Mouse (Mus musculus) hindbrain, embryonic 16.5 days (tissue): ENCODE results near the gene Dirc2. TPM values are rescaled to one million over a fixed set of nuclear protein-coding genes. Genes with fewer than 3 reads are reported as not detected.
A peak's percentile ranks its signal among the peaks of the same experiment; 100 is the strongest.

Experiments
- ATAC-seq: fragments of 200-750 bp; cut with Nextera tagmentation; 2 replicates; pipeline ENCODE4 v1.8.0; 2017; ENCODE audit warnings: moderate TSS enrichment, moderate library complexity
- H3K27ac ChIP-seq: fragments of 300-500 bp; sonication (generic); 2 replicates; pipeline ENCODE4 v1.5.1; 2014; ENCODE audit warnings: low read depth, mild to moderate bottlenecking, control low read depth, low read length, moderate library complexity
- H3K27me3 ChIP-seq: fragments of 300-500 bp; sonication (generic); replicated peaks from 2 replicates; pipeline ENCODE4 v1.6.1; 2014; ENCODE audit warnings: low read length; ENCODE audit not compliant: control insufficient read depth, insufficient read depth
- H3K36me3 ChIP-seq: fragments of 300-500 bp; sonication (generic); 2 replicates; pipeline ENCODE4 v1.6.1; 2014; ENCODE audit warnings: mild to moderate bottlenecking, low read length, moderate library complexity, mixed read lengths; ENCODE audit not compliant: control insufficient read depth, insufficient read depth
- H3K4me1 ChIP-seq: fragments of 300-500 bp; sonication (generic); 2 replicates; pipeline ENCODE4 v1.6.1; 2014; ENCODE audit warnings: low read depth, low read length; ENCODE audit not compliant: control insufficient read depth, insufficient read depth
- H3K4me2 ChIP-seq: fragments of 300-500 bp; sonication (generic); 2 replicates; pipeline ENCODE4 v1.6.1; 2014; ENCODE audit warnings: mild to moderate bottlenecking, low read length, control low read depth, moderate library complexity
- H3K4me3 ChIP-seq: fragments of 300-500 bp; sonication (generic); 2 replicates; pipeline ENCODE4 v1.5.1; 2014; ENCODE audit warnings: mild to moderate bottlenecking, low read length, control low read depth, moderate library complexity
- H3K9ac ChIP-seq: fragments of 300-500 bp; sonication (generic); 2 replicates; pipeline ENCODE4 v1.6.1; 2014; ENCODE audit warnings: low read depth, mild to moderate bottlenecking, control low read depth, low read length, moderate library complexity
- H3K9me3 ChIP-seq: fragments of 300-500 bp; sonication (generic); 2 replicates; pipeline ENCODE4 v1.6.1; 2014; ENCODE audit warnings: mild to moderate bottlenecking, low read length, moderate library complexity; ENCODE audit not compliant: control insufficient read depth
- WGBS: fragments of 180-500 bp; shearing (Covaris S2); extraction: QIAGEN DNeasy Blood & Tissue Kit; methylation state at CpG from one replicate; pipeline ENCODE4 v1.1.7; 2014; 5-methylcytosine and 5-hydroxymethylcytosine counted together
- polyA plus RNA-seq: library from polyadenylated mRNA; unstranded; fragments of >200 nt; fragmentation: Nextera tagmentation; extraction: Ambion mirVana; gene quantifications from 2 replicates; pipeline ENCODE4 v1.2.1, GENCODE M21; 2015

Dirc2 gene
- 31.9 and 34.1 TPM in 2 replicates for polyA plus RNA-seq

DNA sequence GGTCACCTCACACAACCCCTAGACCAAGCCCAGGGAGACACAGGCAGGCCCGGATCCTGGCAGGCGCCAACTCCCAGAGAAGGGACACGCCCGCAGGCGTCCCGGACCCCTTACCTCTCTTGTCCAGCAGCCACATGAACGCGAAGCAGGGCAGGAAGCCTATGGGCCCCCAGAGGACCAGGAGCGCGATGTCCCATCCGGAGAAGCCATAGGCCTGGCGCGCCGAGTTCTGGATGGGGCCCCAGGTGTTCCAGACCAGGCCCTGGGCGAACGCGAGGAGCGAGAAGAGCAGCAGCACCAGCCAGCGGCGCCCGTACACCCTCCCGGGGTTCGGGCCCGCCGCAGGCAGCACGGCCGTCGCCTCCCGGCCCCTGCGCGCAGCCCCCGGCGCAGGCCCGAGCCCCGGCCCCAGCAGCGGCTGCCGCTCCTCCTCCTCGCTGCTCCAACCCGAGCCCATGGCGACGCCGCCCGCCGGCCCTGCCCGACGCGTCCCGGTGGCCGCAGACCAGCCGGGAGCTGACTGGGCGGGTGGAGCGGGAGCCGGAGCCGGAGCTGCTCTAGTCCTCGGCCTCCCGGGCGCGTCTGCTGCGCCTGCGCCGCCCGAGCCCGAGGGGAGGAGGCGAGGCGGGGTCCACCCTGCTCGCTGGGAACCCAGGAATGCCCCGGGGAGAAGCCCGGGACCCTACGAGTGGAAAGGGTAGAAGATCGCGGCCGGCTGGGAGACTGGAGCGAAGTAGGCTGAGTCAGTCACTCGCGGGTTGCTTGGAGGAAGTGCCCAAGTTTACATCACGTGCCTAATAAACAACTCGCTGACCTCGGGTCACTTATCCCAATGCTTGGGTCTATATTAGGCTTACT lies at the start of gene Dirc2:
Gene Dirc2, minus strand, starts transcription at position 572 of the 858 bp plus-strand sequence.
- Histone ChIP-seq H3K27ac (peak within 1 kb of the TSS; percentile 76), H3K4me3 (peak within 1 kb of the TSS; percentile 85), H3K27me3 (no peaks in the 10 kb centered on the region), H3K9ac (peak within 1 kb of the TSS; percentile 93), H3K36me3 (no peaks in the 10 kb centered on the region), H3K4me1 (peaks cover 23% of the 10 kb centered on the region), H3K4me2 (peak within 1 kb of the TSS; percentile 94), H3K9me3 (no peaks in the 10 kb centered on the region)
- peak; percentile 87 for ATAC-seq
- WGBS = 0% methylated on average over 52 of the region's 78 CpGs

DNA sequence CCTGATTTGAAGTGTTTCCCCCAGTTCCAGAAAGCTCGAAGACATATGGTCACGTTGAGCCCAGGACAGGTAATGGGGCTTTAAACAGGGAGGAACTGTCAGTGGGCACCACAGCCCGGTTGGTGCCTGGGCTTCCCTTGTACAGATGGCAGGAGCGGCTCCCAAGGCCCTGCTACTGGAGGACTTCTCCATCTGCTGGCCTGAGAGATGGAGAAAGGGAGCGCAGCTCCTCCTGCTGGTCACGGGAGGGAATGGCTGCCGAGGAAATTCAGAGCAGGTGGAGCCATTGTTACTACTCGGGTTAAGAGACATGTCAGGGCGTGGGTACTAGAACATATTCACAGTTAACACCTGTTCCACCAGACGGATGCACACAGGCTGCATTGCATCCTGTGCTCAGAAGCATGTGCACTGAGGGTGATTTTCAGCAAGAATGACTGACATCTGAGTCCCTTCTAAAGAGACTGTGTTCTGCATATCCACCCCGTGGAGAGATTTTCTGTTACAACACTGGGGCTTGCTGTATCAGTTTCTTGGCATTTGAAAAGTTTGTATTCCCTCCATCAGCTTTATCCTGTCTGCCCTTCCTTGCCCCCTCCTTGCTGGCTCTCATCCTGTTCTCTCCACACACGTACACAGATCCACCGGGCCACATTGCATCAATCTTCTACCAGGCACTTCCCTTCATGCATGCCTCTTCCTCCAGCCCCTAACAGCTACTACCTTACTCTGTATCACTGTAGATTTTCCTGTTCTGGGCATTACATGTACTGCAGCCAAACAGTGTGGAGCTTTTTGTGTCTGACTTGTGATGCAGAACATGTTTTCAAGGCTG lies 48.3 kb upstream of the Dirc2 start:
- H3K4me2 ChIP-seq = no peak overlapping the region
- 35% methylated on average over 13 of the region's 13 CpGs for WGBS
- no peaks in the 10 kb centered on the region for H3K4me1 ChIP-seq
- no peak overlapping the region for H3K27ac ChIP-seq
- no peak overlapping the region for H3K4me3 ChIP-seq
- H3K9me3 ChIP-seq = no peaks in the 10 kb centered on the region
- H3K36me3 ChIP-seq = no peaks in the 10 kb centered on the region
- H3K27me3 ChIP-seq = no peaks in the 10 kb centered on the region
- H3K9ac ChIP-seq = no peak overlapping the region
- peak; percentile 90 for ATAC-seq

DNA sequence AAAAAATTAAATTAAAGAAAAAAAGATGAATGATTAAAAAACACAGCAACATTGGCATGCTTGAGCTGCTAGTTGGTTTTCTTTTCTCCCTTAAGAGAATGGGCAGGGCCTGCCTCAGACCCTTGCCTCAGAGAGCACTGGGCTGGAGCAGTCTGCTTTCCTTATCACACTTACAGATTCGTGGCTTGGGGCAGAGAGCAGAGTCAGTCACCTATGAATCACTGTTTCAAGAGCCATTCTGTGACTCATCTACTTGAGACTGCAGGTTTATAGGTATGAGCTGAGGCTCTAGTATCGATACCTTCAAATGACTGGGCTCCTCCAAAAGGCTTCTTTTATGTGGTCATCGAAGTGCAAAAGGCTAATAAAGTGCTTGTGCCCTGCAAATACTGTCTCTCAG lies 44.0 kb upstream of the Dirc2 start:
- no peaks in the 10 kb centered on the region for H3K9me3 ChIP-seq
- H3K36me3 ChIP-seq = no peaks in the 10 kb centered on the region
- 83% methylated on average over 3 of the region's 3 CpGs for WGBS
- H3K9ac ChIP-seq = no peak overlapping the region
- no peak for ATAC-seq
- no peak overlapping the region for H3K27ac ChIP-seq
- H3K27me3 ChIP-seq = no peaks in the 10 kb centered on the region
- no peak overlapping the region for H3K4me2 ChIP-seq
- H3K4me1 ChIP-seq = no peaks in the 10 kb centered on the region
- H3K4me3 ChIP-seq = no peak overlapping the region

DNA sequence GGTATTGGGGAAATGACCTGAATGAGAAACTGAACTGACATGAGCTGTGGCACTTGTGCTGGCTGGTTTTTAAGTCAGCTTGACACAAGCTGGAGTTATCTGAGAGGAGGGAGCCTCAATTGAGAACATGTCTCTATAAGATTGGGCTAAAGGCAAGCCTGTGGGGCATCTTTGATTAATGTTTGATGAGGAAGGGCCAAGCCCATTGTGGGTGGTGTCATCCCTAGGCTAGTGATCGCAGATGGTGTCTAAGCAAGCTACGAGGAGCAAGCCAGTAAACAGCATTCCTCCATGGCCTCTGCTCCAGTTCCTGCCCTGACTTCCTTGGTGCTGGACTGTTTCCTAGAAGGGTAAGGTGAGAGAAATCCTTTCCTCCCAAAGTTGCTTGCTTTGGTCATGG lies 39.7 kb upstream of the Dirc2 start:
- Histone ChIP-seq H3K9me3 (no peaks in the 10 kb centered on the region), H3K4me2 (no peak overlapping the region), H3K27me3 (no peaks in the 10 kb centered on the region), H3K27ac (no peak overlapping the region), H3K36me3 (no peaks in the 10 kb centered on the region), H3K9ac (no peak overlapping the region), H3K4me1 (no peaks in the 10 kb centered on the region), H3K4me3 (no peak overlapping the region)
- ATAC-seq = no peak
- WGBS = 100% methylated on average over 2 of the region's 2 CpGs

DNA sequence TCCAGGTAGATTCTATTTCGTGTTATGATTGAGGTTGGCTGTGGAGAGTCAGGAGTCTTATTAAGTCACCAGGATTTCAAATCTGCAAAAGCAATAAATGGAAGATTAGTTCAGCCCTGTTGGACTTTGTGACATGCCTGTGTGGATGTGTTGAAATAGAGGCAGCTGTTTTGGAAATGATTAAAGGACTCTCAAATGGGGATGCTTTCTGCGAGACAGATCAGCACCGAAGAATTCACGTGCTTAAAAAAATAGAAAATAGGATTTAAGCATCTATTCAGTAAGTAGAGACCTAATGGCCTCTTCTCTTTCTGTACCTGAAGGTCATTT lies 38.5 kb upstream of the Dirc2 start:
- ATAC-seq = no peak
- Histone ChIP-seq H3K9ac (no peak overlapping the region), H3K4me3 (no peak overlapping the region), H3K4me1 (no peaks in the 10 kb centered on the region), H3K36me3 (no peaks in the 10 kb centered on the region), H3K27me3 (no peaks in the 10 kb centered on the region), H3K9me3 (no peaks in the 10 kb centered on the region), H3K4me2 (no peak overlapping the region), H3K27ac (no peak overlapping the region)
- 80% methylated on average over 4 of the region's 4 CpGs for WGBS

DNA sequence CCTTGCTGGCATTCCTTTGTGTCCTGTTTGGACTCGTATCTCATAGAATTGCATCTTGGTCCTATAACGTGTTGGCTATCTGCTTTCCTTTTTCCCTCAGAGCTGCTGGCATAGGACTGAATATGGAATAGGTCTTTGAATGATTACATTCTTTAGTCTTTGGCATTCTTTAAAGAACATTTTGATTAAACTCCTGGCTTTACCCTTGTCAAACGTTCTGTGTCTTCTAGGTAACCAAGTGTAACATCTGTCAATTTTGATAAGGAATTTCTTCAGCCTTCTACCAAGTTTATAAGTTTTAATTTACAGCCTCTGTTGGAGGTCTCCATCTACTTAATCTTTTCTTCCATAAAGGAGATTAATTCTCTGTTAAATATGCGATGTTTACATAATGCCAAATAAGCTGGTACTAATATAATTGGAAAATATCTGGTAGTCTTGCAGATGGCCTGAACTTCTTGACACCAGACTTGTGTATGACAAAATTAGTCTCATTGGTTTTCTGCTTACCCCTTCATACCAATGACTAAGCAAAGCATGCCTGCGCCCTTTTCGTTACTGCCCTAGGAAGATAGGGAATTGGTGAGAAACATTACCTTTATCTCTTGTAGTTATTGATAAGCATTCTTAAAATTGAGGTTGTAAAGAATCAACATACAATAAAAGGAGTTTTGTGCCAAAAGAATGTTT lies 38.0 kb upstream of the Dirc2 start:
- no peaks in the 10 kb centered on the region for H3K4me1 ChIP-seq
- H3K4me2 ChIP-seq = no peak overlapping the region
- H3K9ac ChIP-seq = no peak overlapping the region
- ATAC-seq = no peak
- no peaks in the 10 kb centered on the region for H3K9me3 ChIP-seq
- H3K27me3 ChIP-seq = no peaks in the 10 kb centered on the region
- no peak overlapping the region for H3K27ac ChIP-seq
- H3K36me3 ChIP-seq = no peaks in the 10 kb centered on the region
- WGBS = 80% methylated on average over 6 of the region's 6 CpGs
- no peak overlapping the region for H3K4me3 ChIP-seq

DNA sequence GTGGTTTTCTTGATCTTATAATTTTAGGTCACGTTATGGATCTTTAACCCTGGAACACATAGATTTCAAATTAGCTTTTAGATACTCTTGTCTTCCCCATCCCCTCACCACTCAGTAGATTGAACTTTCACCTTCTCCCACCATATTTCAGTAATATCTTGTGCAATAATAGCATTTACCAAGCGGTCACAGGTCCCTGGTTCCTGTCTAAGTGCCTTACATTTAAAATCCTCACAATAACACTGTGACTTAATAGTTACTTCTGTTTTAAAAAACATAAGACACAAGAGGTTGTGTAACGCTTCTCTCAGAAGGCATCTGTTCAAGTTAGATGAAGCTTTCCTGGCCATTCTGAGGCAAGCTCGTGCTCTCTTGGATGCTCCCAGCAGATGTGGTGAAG lies 34.6 kb upstream of the Dirc2 start:
- H3K36me3 ChIP-seq = peaks cover 3% of the 10 kb centered on the region; the same call in 1 of the 2 replicates
- no peak overlapping the region for H3K4me2 ChIP-seq
- no peaks in the 10 kb centered on the region for H3K4me1 ChIP-seq
- no peak for ATAC-seq
- 93% methylated on average over 4 of the region's 4 CpGs for WGBS
- peaks cover 10% of the 10 kb centered on the region; the same call in 1 of the 2 replicates for H3K9me3 ChIP-seq
- no peak overlapping the region for H3K27ac ChIP-seq
- H3K9ac ChIP-seq = no peak overlapping the region
- no peaks in the 10 kb centered on the region for H3K27me3 ChIP-seq
- no peak overlapping the region for H3K4me3 ChIP-seq

DNA sequence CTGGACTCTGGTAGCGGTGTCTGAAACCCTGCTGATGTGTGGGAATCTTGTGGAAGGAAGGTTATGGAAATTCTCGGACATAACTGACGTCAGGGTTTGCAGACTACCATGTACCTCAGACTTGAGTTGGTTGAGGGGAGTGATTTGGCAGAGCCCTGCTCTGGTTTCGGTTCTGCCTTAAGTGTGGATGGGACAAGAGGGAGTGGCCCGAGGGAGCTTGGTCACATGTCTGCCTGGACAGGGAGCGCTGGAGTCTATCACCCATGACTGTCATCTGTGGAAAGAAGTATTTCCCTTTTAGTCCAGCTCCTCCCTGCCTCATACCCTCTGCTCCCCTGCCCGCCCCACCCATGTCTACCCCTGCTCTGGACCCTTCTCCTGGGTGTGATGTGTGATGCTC lies 33.0 kb upstream of the Dirc2 start:
- ATAC-seq = no peak
- Histone ChIP-seq H3K27ac (no peak overlapping the region), H3K9me3 (peaks cover 10% of the 10 kb centered on the region; the same call in 1 of the 2 replicates), H3K27me3 (no peaks in the 10 kb centered on the region), H3K36me3 (peaks cover 3% of the 10 kb centered on the region; the same call in 1 of the 2 replicates), H3K9ac (no peak overlapping the region), H3K4me2 (no peak overlapping the region), H3K4me1 (no peaks in the 10 kb centered on the region), H3K4me3 (no peak overlapping the region)
- WGBS = 90% methylated on average over 7 of the region's 7 CpGs
